Mouse (Mus musculus) bone marrow, adult 2 months (tissue): ENCODE measurements around the gene 5730522E02Rik.

Source experiments
- CTCF ChIP-seq: fragments of 200-500 bp; IDR thresholded peaks from 2 replicates; pipeline ENCODE4 v1.5.1; 2011; ENCODE audit warnings: low read length, control low read depth; ENCODE audit not compliant: control insufficient read depth, insufficient read depth
- POLR2A ChIP-seq: fragments of 200-500 bp; IDR thresholded peaks from 2 replicates; pipeline ENCODE4 v1.6.1; 2011; ENCODE audit warnings: low read depth, mild to moderate bottlenecking, control low read depth, low read length, borderline replicate concordance; ENCODE audit not compliant: control insufficient read depth

- TF ChIP-seq POLR2A (no peak), CTCF (no peak)
These were observed 308.2 kb downstream of the 5730522E02Rik start for GRCm38 (mm10) chr11:25902321-25902720.
